Mouse (Mus musculus) left cerebral cortex, adult 18-20 months (tissue): ENCODE measurements at regions not wholly inside any gene's neighbourhood (a gene's known extent, or its start where the extent isn't known, plus 50 kb on each side); places are given as distances from the start of the nearest gene placed in this dataset.

Experiments
- DNase-seq, 2 experiments: peaks; one replicate each; pipeline ENCODE4 v3.0.0; 2021 to 2022; ENCODE audit warnings: low spot score in 2 of 2, mixed read lengths in 1 of 2

DNA sequence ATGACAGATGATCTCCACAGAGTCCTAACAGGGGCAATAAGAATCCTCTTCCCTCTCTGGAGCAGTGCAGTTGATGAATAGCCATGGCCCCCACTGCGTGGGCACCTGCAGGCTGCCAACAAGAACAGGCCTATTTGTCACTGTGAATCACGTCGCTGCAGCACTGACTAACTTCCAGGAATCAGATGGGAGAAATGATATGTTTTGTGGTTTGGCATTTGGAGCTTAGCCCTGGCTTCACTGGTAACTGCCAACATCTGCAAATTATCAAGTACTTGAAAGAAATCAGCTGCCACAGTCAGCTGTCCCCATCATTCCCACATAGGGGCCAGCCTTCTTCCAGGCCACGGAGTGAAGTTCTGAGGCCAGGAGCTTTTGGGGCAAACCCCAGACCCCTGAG lies 142.8 kb downstream of the Ets2 start:
- peak in 1 of 2 experiments; percentile 47 for DNase-seq

DNA sequence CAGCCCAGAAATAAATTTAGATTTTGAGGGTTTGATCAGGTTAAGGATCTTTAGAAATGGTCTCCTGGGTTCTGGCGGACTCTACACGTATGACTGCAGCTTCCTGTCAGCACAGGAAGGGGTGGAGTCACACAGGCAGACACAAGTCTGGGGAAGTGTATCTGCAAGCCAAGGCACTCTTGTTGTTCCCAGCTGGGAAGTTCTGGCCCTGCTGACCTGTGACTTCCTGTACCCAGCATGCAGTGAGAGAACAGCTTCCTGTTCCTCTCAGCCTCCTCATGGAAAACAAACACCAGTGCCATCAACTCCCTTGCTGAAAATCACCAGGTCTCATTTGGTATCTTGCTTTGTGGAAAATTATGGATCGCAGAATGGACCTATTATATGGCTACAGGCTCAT lies 140.9 kb downstream of the Ets2 start:
- DNase-seq = no peak

DNA sequence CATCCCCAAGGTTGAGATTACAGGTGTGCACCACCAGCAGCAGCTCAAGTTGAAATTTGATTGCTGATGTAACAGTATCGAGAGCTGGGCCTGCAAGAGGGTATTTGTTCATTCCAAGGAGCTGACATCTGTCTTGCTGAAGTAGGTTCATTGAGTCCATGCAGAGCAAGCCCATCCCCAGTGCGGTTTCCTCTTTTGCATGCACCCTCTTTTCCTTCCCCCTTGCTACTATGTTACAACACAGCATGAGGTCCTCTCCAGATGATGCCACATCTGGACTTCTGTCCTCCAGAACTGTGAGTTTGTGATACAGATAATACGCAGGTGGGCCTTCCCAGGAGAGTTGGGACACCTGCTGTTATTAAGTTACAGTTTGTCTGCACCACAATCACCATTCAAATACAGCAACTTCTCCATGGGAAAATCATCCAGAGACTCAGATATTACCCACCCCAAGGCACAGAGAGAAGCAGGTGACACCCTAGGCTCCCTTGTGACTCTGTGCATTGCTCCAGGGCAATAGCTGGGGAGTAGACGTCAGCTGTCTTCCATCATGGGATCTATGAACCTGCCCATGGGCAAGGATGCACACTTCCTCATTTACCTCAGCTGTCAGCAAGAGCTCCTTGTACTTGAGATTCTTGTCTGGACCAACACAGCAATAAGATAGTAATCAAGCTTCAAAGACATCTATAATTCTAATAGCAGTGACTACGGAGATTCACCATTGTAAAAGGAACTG lies 137.8 kb downstream of the Ets2 start:
- no peak for DNase-seq

DNA sequence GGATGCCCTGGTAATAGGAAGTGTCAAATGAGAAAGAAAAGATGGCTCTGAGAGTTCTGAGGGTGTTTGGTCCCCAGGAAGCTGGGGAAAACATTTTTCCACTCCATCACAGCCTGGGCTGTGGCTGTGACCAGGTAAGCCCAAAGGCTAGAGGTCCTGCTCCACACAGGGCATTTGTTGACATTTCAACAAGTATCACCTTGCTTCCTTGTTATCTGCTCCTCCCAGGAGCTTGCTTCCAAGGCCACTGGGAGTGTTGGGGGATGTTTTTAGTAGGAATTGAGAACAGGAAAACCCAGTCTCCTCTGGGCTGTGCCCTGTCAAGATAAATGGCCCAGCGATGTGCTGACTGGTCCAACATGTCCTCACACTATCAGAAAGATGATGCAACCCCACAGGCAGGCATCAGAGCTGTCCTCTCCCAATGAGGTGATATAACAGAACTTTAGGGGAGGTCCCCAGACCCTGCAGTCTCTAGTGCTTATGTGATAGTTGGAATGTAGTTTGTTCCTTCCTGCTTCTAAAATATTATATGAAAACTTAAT lies 137.1 kb downstream of the Ets2 start:
- no peak for DNase-seq

- no peak for DNase-seq
These were observed 136.6 kb downstream of the Ets2 start for GRCm38 (mm10) chr16:95838478-95838846.

GRCm38 (mm10) chr16:95837723-95838477 lies 136.0 kb downstream of the Ets2 start:
- no peak for DNase-seq

DNA sequence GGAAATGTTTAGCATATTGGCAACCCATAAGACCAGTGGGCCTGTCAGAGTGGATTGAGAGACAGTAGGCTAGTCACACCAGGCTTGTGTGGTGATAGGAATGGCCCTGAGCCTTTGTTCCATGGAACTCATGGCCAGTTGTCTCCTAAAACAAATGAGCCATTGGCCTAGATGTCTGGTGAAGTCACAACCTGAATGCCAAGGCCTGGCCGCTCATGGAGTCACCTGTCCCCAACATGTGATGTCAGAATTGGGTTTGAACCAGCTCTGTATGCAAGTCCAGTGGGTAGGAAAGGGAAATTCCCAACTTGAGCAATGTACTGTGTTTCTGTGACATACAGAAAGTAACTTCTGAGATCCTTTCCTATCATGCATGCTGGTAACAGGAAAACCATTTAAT lies 134.1 kb downstream of the Ets2 start:
- no peak for DNase-seq

DNA sequence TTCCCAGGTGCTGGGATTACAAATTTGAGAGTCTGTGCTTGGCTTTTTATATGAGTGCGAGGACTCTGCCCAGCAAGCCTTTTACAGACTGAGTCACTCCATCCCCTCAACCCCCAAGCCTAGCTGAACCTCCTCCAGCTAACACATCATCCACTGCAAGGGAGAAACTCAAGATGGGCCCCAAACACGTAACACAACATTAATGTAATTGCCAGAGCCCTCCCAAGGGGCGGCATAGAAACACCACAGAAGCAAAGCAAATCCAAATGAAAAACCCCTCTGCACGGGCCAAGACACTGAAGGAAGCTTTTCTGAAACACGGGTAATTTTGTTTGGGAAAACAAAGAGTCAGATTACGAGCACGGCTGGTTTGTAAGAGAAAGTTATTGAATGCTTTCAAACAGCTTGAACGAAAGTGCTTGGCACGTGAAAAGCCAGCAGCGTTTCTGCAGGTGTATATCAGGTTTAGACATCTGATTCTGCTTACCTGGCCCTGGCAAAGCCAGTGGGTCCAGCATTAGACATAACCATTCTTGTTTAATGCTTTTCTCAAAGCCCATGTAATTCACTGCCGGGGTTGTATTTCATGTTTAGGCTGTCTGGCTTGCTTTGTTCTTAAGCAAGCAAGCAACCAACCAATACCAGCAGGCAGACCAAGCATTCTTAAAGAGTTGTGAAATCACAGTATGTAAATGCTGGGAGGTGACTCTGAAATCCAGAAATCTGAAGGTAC lies 132.8 kb downstream of the Ets2 start:
- DNase-seq = no peak

DNA sequence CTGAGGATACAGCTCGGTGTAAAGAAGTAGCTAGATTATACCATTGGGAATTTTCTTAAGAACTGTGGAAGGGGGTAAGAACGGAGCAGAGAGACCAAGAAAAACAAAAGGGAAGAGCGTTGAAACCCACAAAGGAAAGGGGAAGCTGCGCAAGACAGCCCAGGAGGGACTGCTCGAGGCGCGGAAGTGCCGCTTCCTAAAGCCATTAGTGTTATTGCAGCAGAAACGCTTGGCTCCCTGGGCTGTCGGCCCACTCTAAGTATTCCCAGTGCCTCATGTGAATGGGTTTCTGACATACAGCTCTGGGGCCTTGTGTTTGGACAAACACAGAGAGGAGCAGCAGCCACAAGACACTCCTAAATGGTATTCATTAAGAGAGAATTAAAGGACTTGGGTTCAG lies 131.6 kb downstream of the Ets2 start:
- DNase-seq = no peak

DNA sequence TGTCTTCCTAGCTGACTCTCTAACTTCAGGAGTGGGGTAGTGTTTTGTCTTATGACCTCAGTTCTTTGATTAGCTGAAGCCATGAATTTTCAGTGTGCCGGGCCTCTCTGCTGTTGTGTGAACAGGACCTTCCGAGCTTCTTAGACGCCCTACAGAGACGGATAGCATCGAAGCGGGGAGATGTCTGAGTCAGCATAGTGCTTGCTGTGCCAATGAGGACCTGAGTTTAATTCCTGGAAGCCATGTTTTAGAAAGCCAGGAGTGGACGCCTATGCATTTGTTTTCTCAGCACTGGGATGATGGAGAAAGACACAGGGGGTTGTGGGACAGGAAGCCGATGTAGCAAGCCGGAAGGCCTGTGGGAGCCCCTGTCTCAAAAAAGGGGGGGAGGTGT lies 130.5 kb downstream of the Ets2 start:
- no peak for DNase-seq

- peak; percentile 43 to 55 for DNase-seq
These were observed 129.9 kb downstream of the Ets2 start for GRCm38 (mm10) chr16:95831566-95832345.

- no peak for DNase-seq
These were observed 125.5 kb downstream of the Ets2 start for GRCm38 (mm10) chr16:95827402-95827737.

- DNase-seq = no peak
These were observed 125.0 kb downstream of the Ets2 start for GRCm38 (mm10) chr16:95826681-95827401.

- no peak for DNase-seq
These were observed 123.8 kb downstream of the Ets2 start for GRCm38 (mm10) chr16:95825723-95826122.

DNA sequence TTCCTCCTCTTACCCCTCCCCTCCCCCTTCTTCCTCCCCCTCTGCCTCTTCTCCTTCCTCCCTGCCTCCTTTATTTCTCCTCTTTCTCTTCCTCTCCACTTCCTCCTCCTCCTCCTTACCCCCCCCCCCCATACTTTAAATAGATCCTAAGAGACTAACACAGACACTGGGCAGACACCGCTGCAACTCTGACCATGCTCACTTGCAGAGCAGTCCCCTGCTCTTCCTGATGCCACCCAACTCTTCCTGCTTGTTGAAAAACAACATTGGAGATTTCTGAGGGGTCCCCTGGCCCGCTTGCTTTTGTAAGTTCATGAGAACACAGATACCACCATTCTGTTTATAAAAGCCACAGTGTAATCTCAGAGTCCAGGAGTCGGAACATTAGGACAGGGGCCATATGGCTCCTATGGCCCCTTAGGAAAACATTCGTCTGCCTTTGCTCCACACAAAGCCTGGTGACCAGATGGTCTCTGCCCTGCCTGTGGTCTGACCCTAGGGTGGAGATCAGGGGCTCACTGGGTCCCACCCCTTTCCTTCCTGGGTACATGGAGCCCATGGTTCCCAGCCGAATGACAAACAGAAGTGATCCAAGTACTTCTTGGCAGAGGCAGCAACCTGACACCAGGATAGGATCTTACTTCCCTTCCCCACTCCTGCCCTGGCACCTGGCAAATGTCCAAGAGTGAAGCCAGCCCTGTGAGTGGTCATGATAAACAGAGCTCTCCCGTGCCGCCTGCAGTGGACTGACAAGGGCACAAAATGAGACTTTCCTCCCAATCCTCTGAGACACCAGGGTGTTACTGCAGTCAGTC lies 123.1 kb downstream of the Ets2 start:
- DNase-seq = no peak

DNA sequence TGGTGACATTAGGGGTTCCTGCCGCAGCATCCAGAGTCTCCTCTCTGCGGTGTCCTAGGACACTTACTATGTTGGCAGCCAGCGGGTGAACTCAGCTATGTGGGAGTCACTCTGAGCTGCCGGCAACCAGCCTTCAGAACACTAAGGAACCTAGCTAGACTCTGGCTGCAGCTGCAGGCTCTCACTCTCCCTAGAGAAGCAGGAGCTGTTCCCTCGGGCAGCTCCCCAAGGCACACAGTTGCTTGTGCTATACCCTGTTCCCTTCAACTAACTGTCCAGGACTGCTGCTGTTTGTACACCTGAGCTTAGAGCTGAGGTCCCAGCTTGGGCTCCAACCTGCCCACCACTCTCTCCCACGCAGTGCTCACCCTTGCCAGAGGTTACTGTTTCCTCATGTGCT lies 121.9 kb downstream of the Ets2 start:
- no peak for DNase-seq

DNA sequence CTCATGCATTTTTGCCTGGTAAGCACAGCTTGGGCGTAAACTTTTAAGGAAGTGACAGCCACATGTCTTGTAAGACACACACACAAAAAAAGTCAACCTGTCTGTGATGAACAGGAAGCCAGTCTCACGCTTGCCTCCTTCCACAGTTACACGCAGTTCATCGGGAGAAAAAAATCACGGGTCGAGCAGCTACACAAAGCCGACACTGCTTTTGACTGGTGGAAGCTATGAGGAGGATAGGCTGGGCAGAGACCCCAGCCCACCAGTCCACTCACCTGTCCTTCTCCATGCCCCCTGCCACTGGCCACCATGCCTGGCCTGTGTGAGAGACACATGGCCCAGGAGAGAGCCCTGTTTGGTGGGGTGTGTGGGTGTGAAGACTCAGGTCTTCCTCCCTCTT lies 119.2 kb downstream of the Ets2 start:
- DNase-seq = no peak

GRCm38 (mm10) chr16:95820606-95821005 lies 118.7 kb downstream of the Ets2 start:
- no peak for DNase-seq

GRCm38 (mm10) chr16:95820013-95820412 lies 118.1 kb downstream of the Ets2 start:
- no peak for DNase-seq

GRCm38 (mm10) chr16:95815966-95816365 lies 114.1 kb downstream of the Ets2 start:
- DNase-seq = no peak
